Mouse (Mus musculus) ES-CJ7 (cell line): ENCODE measurements at regions not wholly inside any gene's neighbourhood (a gene's known extent, or its start where the extent isn't known, plus 50 kb on each side); places are given as distances from the start of the nearest gene placed in this dataset.

Experiments used
- DNase-seq: peaks from one replicate; pipeline ENCODE4 v3.0.0; 2011; ENCODE audit warnings: low read depth, low spot score

- peak; percentile 17 for DNase-seq
Observed at GRCm38 (mm10) chr5:106320039-106320438, 137.9 kb downstream of the Barhl2 start.

- DNase-seq: no peak
Observed at GRCm38 (mm10) chr5:106318246-106318645, 139.7 kb downstream of the Barhl2 start.

- no peak for DNase-seq
Observed at GRCm38 (mm10) chr5:106313874-106314273, 144.1 kb downstream of the Barhl2 start.

GRCm38 (mm10) chr5:106301372-106301771 lies 156.6 kb downstream of the Barhl2 start:
- DNase-seq: no peak

GRCm38 (mm10) chr5:106296721-106297120 lies 161.2 kb downstream of the Barhl2 start:
- DNase-seq: peak; percentile 44

GRCm38 (mm10) chr5:106295993-106296392 lies 162.0 kb downstream of the Barhl2 start:
- no peak for DNase-seq

- DNase-seq: peak; percentile 38
Observed at GRCm38 (mm10) chr5:106295538-106295937, 162.4 kb downstream of the Barhl2 start.

GRCm38 (mm10) chr5:106292387-106293229 lies 165.4 kb downstream of the Barhl2 start:
- no peak for DNase-seq

GRCm38 (mm10) chr5:106285152-106285551 lies 172.8 kb downstream of the Barhl2 start:
- no peak for DNase-seq

- DNase-seq: no peak
Observed at GRCm38 (mm10) chr5:106284731-106285130, 173.2 kb downstream of the Barhl2 start.

GRCm38 (mm10) chr5:106282646-106283045 lies 175.3 kb downstream of the Barhl2 start:
- no peak for DNase-seq

- no peak for DNase-seq
Observed at GRCm38 (mm10) chr5:106277786-106278185, 180.2 kb downstream of the Barhl2 start.

GRCm38 (mm10) chr5:106277231-106277630 lies 180.7 kb downstream of the Barhl2 start:
- DNase-seq: no peak

- DNase-seq: peak; percentile 27
Observed at GRCm38 (mm10) chr5:106276186-106276585, 181.8 kb downstream of the Barhl2 start.

GRCm38 (mm10) chr5:106274617-106275016 lies 183.3 kb downstream of the Barhl2 start:
- DNase-seq: peak; percentile 79

- DNase-seq: peak; percentile 14
Observed at GRCm38 (mm10) chr5:106264536-106264935, 193.4 kb downstream of the Barhl2 start.

GRCm38 (mm10) chr5:106257179-106257578 lies 200.8 kb downstream of the Barhl2 start:
- DNase-seq: no peak

GRCm38 (mm10) chr5:106229154-106229553 lies 228.8 kb downstream of the Barhl2 start:
- DNase-seq: no peak

GRCm38 (mm10) chr5:106224141-106224540 lies 233.8 kb downstream of the Barhl2 start:
- DNase-seq: no peak

GRCm38 (mm10) chr5:106209543-106209942 lies 248.4 kb downstream of the Barhl2 start:
- DNase-seq: no peak

GRCm38 (mm10) chr5:106207706-106208105 lies 250.3 kb downstream of the Barhl2 start:
- no peak for DNase-seq

GRCm38 (mm10) chr5:106205724-106206123 lies 252.2 kb downstream of the Barhl2 start:
- DNase-seq: no peak

GRCm38 (mm10) chr5:106200631-106201030 lies 257.3 kb downstream of the Barhl2 start:
- no peak for DNase-seq
